Mouse (Mus musculus): ENCODE data around the gene Casp9. TPM values are rescaled to one million over a fixed set of nuclear protein-coding genes. Genes with fewer than 3 reads are reported as not detected.
A peak's percentile ranks its signal among the peaks of the same experiment; 100 is the strongest.

The Casp9 gene
- polyA plus RNA-seq, 1 experiment from 2014 or later = 16.5 TPM

DNA sequence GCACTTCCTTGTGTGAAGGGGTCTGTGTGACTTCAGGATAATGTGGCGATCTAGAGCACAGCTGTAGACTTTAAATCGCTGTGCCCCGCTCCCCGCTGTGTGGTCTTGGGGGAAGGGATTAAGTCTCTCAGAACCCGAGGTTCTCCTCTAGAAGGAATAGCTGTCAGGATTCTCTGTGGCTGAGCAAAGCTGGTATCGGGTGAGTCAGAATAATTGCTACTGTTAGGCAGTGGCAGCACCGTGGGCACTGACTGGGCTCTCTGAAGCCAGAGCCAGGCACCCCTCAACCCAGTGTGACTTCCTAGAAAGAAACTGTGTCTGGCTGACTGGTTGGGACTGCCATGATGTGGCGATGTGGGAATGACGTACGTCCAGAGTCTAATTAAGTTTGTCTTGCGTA lies 37.0 kb downstream of the Casp9 start:
- Histone ChIP-seq H3K4me1 (replicated peaks; ENCODE audit: control insufficient read depth, insufficient read depth, low read length) (no peaks in the 10 kb centered on the region), H3K4me2 (no peak overlapping the region), H3K4me3 (ENCODE audit: low read depth, low read length) (no peak overlapping the region), H3K36me3 (ENCODE audit: control insufficient read depth, insufficient read depth, low read length) (no peaks in the 10 kb centered on the region), H3K9me3 (ENCODE audit: control insufficient read depth, low read length) (no peaks in the 10 kb centered on the region), H3K27me3 (replicated peaks; ENCODE audit: control insufficient read depth, insufficient read depth, low read length) (no peaks in the 10 kb centered on the region), H3K27ac (ENCODE audit: low read depth, low read length) (no peak overlapping the region), H3K9ac (ENCODE audit: low read depth, low read length) (no peak overlapping the region)
- ATAC-seq (replicated peaks; ENCODE audit: low FRiP score) = no peak
- WGBS = 61% methylated on average over 11 of the region's 11 CpGs
- DNase-seq (ENCODE audit: low spot score) = no peak

DNA sequence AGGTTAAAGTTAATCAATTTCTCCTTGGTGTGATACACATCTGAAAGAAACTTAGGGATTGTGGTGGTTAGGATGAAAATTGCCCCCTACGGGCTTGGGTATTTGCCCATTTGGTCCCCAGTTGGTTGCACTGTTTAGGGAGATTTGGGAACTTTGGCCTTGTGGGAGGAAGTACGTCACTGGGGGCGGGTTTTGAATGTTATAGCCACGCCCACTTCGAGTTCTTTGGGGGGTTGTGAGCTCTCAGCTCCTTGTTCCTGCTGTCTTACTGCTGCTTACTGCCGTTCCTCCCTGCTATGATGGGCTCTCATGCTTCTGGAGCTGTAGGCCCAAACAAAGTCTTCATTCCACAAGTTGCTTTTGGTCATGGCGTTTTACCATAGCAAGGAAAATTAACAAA lies 37.9 kb downstream of the Casp9 start:
- no peaks in the 10 kb centered on the region for H3K36me3 ChIP-seq (ENCODE audit: control insufficient read depth, insufficient read depth, low read length)
- 64% methylated on average over 7 of the region's 7 CpGs for WGBS
- no peak for ATAC-seq (replicated peaks; ENCODE audit: low FRiP score)

DNA sequence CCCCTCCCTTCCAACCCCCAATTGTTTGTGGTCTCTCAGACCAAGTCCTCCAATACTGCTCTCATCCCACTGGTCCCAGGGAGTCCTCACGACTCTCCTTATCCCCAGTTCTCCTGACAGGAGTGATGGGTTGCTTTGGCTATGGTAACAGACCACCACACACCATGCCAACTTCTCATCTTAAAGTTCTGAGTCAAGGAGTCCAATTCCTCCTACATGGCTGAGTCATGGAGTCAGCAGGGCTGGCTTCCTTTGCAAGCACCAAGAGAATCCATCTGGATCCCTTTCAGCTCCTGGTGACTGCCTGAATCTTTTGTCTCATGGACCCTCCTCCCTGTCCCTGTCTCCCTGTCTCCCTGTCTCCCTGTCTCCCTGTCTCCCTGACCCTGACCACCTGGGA lies 40.5 kb downstream of the Casp9 start:
- Histone ChIP-seq H3K4me3 (ENCODE audit: low read depth, low read length) (no peak overlapping the region), H3K9ac (ENCODE audit: low read depth, low read length) (no peak overlapping the region), H3K36me3 (ENCODE audit: control insufficient read depth, insufficient read depth, low read length) (no peaks in the 10 kb centered on the region), H3K9me3 (ENCODE audit: control insufficient read depth, low read length) (no peaks in the 10 kb centered on the region), H3K27ac (ENCODE audit: low read depth, low read length) (no peak overlapping the region), H3K4me2 (no peak overlapping the region), H3K4me1 (replicated peaks; ENCODE audit: control insufficient read depth, insufficient read depth, low read length) (no peaks in the 10 kb centered on the region), H3K27me3 (replicated peaks; ENCODE audit: control insufficient read depth, insufficient read depth, low read length) (no peaks in the 10 kb centered on the region)
- DNase-seq (ENCODE audit: low spot score) (no peak), ATAC-seq (replicated peaks; ENCODE audit: low FRiP score) (no peak)
- 48% methylated on average over 1 of the region's 1 CpGs for WGBS

More for the DNA sequence above, 37.9 kb downstream of the Casp9 start:
- Histone ChIP-seq H3K9me3 (ENCODE audit: control insufficient read depth, low read length) (no peaks in the 10 kb centered on the region), H3K27ac (ENCODE audit: low read depth, low read length) (no peak overlapping the region), H3K27me3 (replicated peaks; ENCODE audit: control insufficient read depth, insufficient read depth, low read length) (no peaks in the 10 kb centered on the region), H3K4me2 (no peak overlapping the region), H3K4me3 (ENCODE audit: low read depth, low read length) (no peak overlapping the region), H3K4me1 (replicated peaks; ENCODE audit: control insufficient read depth, insufficient read depth, low read length) (no peaks in the 10 kb centered on the region), H3K9ac (ENCODE audit: low read depth, low read length) (no peak overlapping the region)
- DNase-seq (ENCODE audit: low spot score) = no peak

DNA sequence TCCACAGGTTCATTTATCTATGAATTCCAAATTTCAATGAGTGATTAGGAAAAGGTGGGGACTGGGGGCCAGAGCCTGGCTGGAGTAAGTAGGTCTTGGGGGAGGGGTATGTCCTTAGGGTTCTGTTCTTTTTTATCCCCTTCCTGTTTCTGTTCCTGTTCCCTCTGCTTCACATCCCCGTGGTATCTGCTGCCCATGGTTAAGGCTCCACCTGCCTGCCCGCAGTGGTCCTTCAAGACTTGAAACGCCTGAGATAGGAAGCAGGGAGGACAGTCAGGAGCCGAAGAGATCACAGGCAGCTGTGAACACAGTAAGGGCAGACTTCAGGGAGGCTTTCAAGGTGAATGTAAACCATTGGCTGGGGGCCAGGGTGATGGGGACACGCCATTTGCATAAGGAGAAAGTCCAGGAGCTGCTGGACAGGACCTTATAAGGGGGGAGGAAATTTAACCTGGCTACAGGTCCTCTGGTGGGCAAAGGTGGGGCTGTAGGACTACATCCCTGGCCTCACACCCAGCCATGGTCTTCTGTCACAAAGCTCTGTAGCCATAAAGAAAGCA lies 41.2 kb downstream of the Casp9 start:
- Histone ChIP-seq H3K9me3 (ENCODE audit: control insufficient read depth, low read length) (no peaks in the 10 kb centered on the region), H3K27me3 (replicated peaks; ENCODE audit: control insufficient read depth, insufficient read depth, low read length) (no peaks in the 10 kb centered on the region), H3K9ac (ENCODE audit: low read depth, low read length) (no peak overlapping the region), H3K4me1 (replicated peaks; ENCODE audit: control insufficient read depth, insufficient read depth, low read length) (no peaks in the 10 kb centered on the region), H3K27ac (ENCODE audit: low read depth, low read length) (no peak overlapping the region), H3K4me2 (no peak overlapping the region), H3K4me3 (ENCODE audit: low read depth, low read length) (no peak overlapping the region), H3K36me3 (ENCODE audit: control insufficient read depth, insufficient read depth, low read length) (no peaks in the 10 kb centered on the region)
- DNase-seq (ENCODE audit: low spot score) (no peak), ATAC-seq (replicated peaks; ENCODE audit: low FRiP score) (no peak)
- 44% methylated on average over 5 of the region's 5 CpGs for WGBS

DNA sequence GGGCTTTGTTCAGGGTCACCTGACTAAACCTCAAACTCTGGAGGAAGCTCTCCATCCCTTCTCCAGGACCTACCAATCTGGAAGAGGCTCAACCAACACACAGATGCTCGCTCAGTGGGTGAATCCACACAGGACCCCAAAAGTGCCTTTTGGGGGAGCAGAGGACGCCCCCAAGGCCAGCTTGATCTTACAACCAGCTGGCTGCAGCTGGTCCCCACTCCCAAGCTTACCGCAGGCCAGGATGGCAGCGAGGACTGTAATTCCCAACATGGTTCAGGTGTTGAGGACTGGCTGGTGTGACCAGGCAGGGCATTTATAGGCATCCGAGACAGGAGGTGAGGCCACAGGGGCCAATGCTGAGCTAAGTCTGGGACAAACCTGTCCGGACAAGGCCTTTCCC lies 52.6 kb downstream of the Casp9 start, which contains the start of gene Ctrc:
Gene Ctrc (minus strand): TSS at position 361 of the 400 bp plus-strand sequence.
- Histone ChIP-seq H3K4me1 (replicated peaks; ENCODE audit: control insufficient read depth, insufficient read depth, low read length) (no peaks in the 10 kb centered on the region), H3K27me3 (replicated peaks; ENCODE audit: control insufficient read depth, insufficient read depth, low read length) (no peaks in the 10 kb centered on the region), H3K36me3 (ENCODE audit: control insufficient read depth, insufficient read depth, low read length) (no peaks in the 10 kb centered on the region), H3K4me3 (ENCODE audit: low read depth, low read length) (no peak within 1 kb of the TSS), H3K9ac (ENCODE audit: low read depth, low read length) (no peak within 1 kb of the TSS), H3K4me2 (no peak within 1 kb of the TSS), H3K9me3 (ENCODE audit: control insufficient read depth, low read length) (no peaks in the 10 kb centered on the region), H3K27ac (ENCODE audit: low read depth, low read length) (no peak within 1 kb of the TSS)
- 77% methylated on average over 6 of the region's 6 CpGs for WGBS
- DNase-seq (ENCODE audit: low spot score) (no peak), ATAC-seq (replicated peaks; ENCODE audit: low FRiP score) (no peak)

DNA sequence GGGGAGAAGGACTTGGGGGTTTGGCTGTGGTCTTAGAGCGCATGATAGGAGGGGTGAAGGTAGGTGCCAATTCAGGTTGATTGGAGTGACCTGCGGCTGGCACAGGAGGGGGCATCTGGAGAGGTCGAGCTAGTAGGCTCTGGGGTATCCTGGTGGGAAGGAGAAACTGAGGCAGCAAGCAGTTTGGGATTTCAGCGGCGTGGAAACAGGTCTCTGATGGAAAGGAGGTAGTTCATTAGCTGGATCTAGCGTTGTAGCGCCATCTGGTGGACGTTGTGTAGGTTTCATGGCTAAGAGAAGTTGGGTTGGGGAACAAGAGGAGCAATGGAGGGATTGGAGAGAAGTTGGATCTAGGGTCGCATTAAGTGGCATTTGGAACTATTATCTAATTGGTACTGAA lies 60.0 kb downstream of the Casp9 start:
- H3K4me2 ChIP-seq = no peak overlapping the region
- no peak overlapping the region for H3K4me3 ChIP-seq (ENCODE audit: low read depth, low read length)
- no peaks in the 10 kb centered on the region for H3K36me3 ChIP-seq (ENCODE audit: control insufficient read depth, insufficient read depth, low read length)
- no peak overlapping the region for H3K9ac ChIP-seq (ENCODE audit: low read depth, low read length)
- 77% methylated on average over 9 of the region's 9 CpGs for WGBS
- ATAC-seq (replicated peaks; ENCODE audit: low FRiP score) (no peak), DNase-seq (ENCODE audit: low spot score) (no peak)
- H3K9me3 ChIP-seq (ENCODE audit: control insufficient read depth, low read length) = no peaks in the 10 kb centered on the region
- no peak overlapping the region for H3K27ac ChIP-seq (ENCODE audit: low read depth, low read length)
- no peaks in the 10 kb centered on the region for H3K4me1 ChIP-seq (replicated peaks; ENCODE audit: control insufficient read depth, insufficient read depth, low read length)
- H3K27me3 ChIP-seq (replicated peaks; ENCODE audit: control insufficient read depth, insufficient read depth, low read length) = no peaks in the 10 kb centered on the region

DNA sequence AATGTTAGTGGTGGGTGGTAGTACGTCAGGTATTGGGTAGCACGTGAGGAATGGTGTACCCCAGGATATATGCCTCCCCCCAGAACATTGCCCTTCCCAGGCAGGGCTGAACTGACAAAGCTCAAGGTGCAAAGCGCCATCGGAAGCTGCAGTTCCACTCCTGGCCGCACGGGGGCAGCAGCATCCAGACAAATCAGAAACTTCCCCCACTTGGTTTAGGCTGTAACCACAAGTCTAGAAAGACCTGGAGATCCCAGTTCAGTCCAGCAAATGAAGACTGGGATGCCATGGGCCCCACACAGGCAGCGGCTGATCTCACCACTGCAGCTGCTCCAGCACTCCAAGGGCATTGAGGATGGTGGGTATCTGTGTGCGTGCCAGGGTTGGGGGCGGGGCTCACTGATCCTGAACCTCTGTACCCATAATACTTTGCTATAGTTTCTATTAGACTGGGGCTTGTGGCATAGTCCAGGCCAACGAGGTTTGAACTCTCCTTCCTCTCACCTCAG lies 64.1 kb downstream of the Casp9 start:
- no peaks in the 10 kb centered on the region for H3K27me3 ChIP-seq (replicated peaks; ENCODE audit: control insufficient read depth, insufficient read depth, low read length)
- H3K27ac ChIP-seq (ENCODE audit: low read depth, low read length) = no peak overlapping the region
- WGBS = 18% methylated on average over 10 of the region's 10 CpGs
- H3K9ac ChIP-seq (ENCODE audit: low read depth, low read length) = no peak overlapping the region
- no peak overlapping the region for H3K4me2 ChIP-seq
- DNase-seq (ENCODE audit: low spot score) (peak; percentile 84), ATAC-seq (replicated peaks; ENCODE audit: low FRiP score) (peak; percentile 48)
- H3K36me3 ChIP-seq (ENCODE audit: control insufficient read depth, insufficient read depth, low read length) = peaks cover 21% of the 10 kb centered on the region
- no peaks in the 10 kb centered on the region for H3K9me3 ChIP-seq (ENCODE audit: control insufficient read depth, low read length)
- H3K4me1 ChIP-seq (replicated peaks; ENCODE audit: control insufficient read depth, insufficient read depth, low read length) = no peaks in the 10 kb centered on the region
- no peak overlapping the region for H3K4me3 ChIP-seq (ENCODE audit: low read depth, low read length)

DNA sequence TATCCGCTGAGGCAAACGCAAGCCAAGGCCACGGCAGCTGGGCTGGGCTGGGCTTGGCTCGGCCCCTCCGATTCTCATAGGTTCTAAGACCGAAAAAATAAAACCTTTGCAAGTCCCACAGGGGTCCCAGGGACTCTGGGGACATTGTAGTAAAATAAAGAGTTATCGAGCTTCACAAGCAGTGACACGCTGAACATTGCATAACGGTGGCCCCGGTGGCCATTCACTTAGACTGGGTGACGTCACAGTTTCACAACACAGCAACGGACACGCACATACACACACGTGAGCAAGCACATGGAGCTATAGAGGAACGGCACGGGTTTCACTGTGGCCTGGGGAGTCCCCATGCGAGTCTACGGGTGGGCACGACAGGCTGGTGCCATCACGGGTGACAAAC lies 65.1 kb downstream of the Casp9 start:
- Histone ChIP-seq H3K4me2 (no peak overlapping the region), H3K9ac (ENCODE audit: low read depth, low read length) (no peak overlapping the region), H3K4me1 (replicated peaks; ENCODE audit: control insufficient read depth, insufficient read depth, low read length) (no peaks in the 10 kb centered on the region), H3K27ac (ENCODE audit: low read depth, low read length) (no peak overlapping the region), H3K36me3 (ENCODE audit: control insufficient read depth, insufficient read depth, low read length) (peaks cover 26% of the 10 kb centered on the region), H3K27me3 (replicated peaks; ENCODE audit: control insufficient read depth, insufficient read depth, low read length) (no peaks in the 10 kb centered on the region), H3K9me3 (ENCODE audit: control insufficient read depth, low read length) (no peaks in the 10 kb centered on the region), H3K4me3 (ENCODE audit: low read depth, low read length) (no peak overlapping the region)
- WGBS = 92% methylated on average over 20 of the region's 20 CpGs
- DNase-seq (ENCODE audit: low spot score) (no peak), ATAC-seq (replicated peaks; ENCODE audit: low FRiP score) (no peak)

DNA sequence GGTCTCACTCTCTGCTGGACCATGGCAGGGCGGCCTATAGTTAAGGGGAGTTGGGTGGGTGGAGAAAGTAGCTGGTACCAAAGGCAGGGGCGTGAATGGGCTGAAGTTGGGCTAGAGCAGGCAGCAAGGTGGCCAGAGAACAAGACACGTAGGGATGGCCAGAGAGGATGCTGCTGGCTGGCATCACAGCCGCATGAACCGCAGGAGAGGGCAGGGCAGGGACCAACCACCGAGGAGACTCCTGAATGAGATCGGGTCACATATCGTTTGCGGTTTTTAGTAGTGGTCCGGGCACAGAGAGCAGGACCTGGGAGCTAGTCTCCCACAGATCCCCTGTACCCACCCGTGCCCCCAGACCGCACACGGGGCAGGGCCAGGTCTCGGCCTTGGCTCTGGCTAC lies 65.9 kb downstream of the Casp9 start:
- H3K9me3 ChIP-seq (ENCODE audit: control insufficient read depth, low read length) = no peaks in the 10 kb centered on the region
- H3K9ac ChIP-seq (ENCODE audit: low read depth, low read length) = no peak overlapping the region
- ATAC-seq (replicated peaks; ENCODE audit: low FRiP score) (no peak), DNase-seq (ENCODE audit: low spot score) (no peak)
- H3K4me3 ChIP-seq (ENCODE audit: low read depth, low read length) = no peak overlapping the region
- H3K4me1 ChIP-seq (replicated peaks; ENCODE audit: control insufficient read depth, insufficient read depth, low read length) = no peaks in the 10 kb centered on the region
- no peaks in the 10 kb centered on the region for H3K27me3 ChIP-seq (replicated peaks; ENCODE audit: control insufficient read depth, insufficient read depth, low read length)
- WGBS = 90% methylated on average over 14 of the region's 14 CpGs
- no peak overlapping the region for H3K4me2 ChIP-seq
- peaks cover 29% of the 10 kb centered on the region for H3K36me3 ChIP-seq (ENCODE audit: control insufficient read depth, insufficient read depth, low read length)
- no peak overlapping the region for H3K27ac ChIP-seq (ENCODE audit: low read depth, low read length)
